Mouse (Mus musculus) adrenal gland, adult 2 months (tissue): ENCODE data around the gene Hpse2. TPM values are rescaled to one million over a fixed set of nuclear protein-coding genes. Genes with fewer than 3 reads are reported as not detected.

Experiments used
- polyA plus RNA-seq: library from polyadenylated mRNA; depleted of rRNA; stranded (reverse); fragments of >200 nt; gene quantifications from 2 replicates; pipeline ENCODE4 v1.2.3, GENCODE M21; 2012; rRNA removed
- total RNA-seq, 2 experiments: library from RNA; stranded (reverse); gene quantifications; 2 replicates each; pipeline ENCODE4 v1.2.3; 2021

The Hpse2 gene
- total and polyA plus RNA-seq, 3 experiments: not detected

Other genes starting within 250 kb of the Hpse2 start
- under 1 TPM; 0.29 to 0.48 TPM for gene Cnnm1, start 52.1 kb upstream of the Hpse2 start, total RNA-seq
- 0.09 and 0.16 TPM in 2 replicates for gene Cnnm1, start 52.1 kb upstream of the Hpse2 start, polyA plus RNA-seq
- 100 to 1,000 TPM; 153 to 283 TPM for gene Got1, start 136.2 kb upstream of the Hpse2 start, total RNA-seq
- gene Got1, start 136.2 kb upstream of the Hpse2 start, polyA plus RNA-seq: 55.8 and 96.7 TPM in 2 replicates
- gene Nkx2-3, start 224.0 kb upstream of the Hpse2 start, total RNA-seq: not detected
- not detected in 2 replicates for gene Nkx2-3, start 224.0 kb upstream of the Hpse2 start, polyA plus RNA-seq